Mouse (Mus musculus) MEL (cell line): Measurements from ENCODE around the gene Gm42878. TPM values are rescaled to one million over a fixed set of nuclear protein-coding genes. Genes with fewer than 3 reads are reported as not detected.

Experiments used
- DNase-seq: peaks from one replicate; pipeline ENCODE4 v3.0.0; 2011; ENCODE audit warnings: low read depth, low spot score
- H3K27ac ChIP-seq: 2 replicates; pipeline ENCODE4 v1.5.1; 2012; ENCODE audit warnings: low read depth, mild to moderate bottlenecking, control low read depth, low read length, moderate library complexity; ENCODE audit not compliant: control insufficient read depth
- H3K27me3 ChIP-seq, 2 experiments: fragments of 150-350 bp in 1 of 2; sonication (generic) in 1 of 2; 2 replicates each; pipeline ENCODE4 v1.6.1; 2012; ENCODE audit warnings: low read length in 2 of 2, mild to moderate bottlenecking in 2 of 2, improper control_type of control experiment in 1 of 2, moderate library complexity in 1 of 2; ENCODE audit not compliant: insufficient read depth in 2 of 2, control insufficient read depth in 1 of 2
- H3K36me3 ChIP-seq, 2 experiments: 2 replicates each; pipeline ENCODE4 v1.6.1; 2012 to 2014; ENCODE audit warnings: low read length in 2 of 2, improper control_type of control experiment in 1 of 2, inconsistent platforms in 1 of 2, mild to moderate bottlenecking in 1 of 2; ENCODE audit not compliant: insufficient read depth in 2 of 2, control insufficient read depth in 1 of 2
- H3K4me1 ChIP-seq, 2 experiments: fragments of 150-350 bp in 1 of 2; sonication (generic) in 1 of 2; 2 replicates each; pipeline ENCODE4 v1.6.1; 2012; ENCODE audit warnings: low read length in 2 of 2, improper control_type of control experiment in 1 of 2, mild to moderate bottlenecking in 1 of 2; ENCODE audit not compliant: insufficient read depth in 2 of 2, control insufficient read depth in 1 of 2
- H3K4me3 ChIP-seq, 2 experiments: fragments of 150-350 bp in 1 of 2; sonication (generic) in 1 of 2; 2 replicates each; pipeline ENCODE4 v1.5.1; 2012; ENCODE audit warnings: low read depth in 2 of 2, low read length in 2 of 2, mild to moderate bottlenecking in 2 of 2, moderate library complexity in 2 of 2, control low read depth in 1 of 2, improper control_type of control experiment in 1 of 2; ENCODE audit not compliant: control insufficient read depth in 1 of 2, insufficient read depth in 1 of 2
- H3K79me2 ChIP-seq: 2 replicates; pipeline ENCODE4 v1.6.1; 2012; ENCODE audit warnings: mild to moderate bottlenecking, low read length, moderate library complexity; ENCODE audit not compliant: control insufficient read depth, poor library complexity, insufficient read depth
- H3K9ac ChIP-seq: 2 replicates; pipeline ENCODE4 v1.6.1; 2012; ENCODE audit warnings: low read depth, mild to moderate bottlenecking, control low read depth, low read length, moderate library complexity; ENCODE audit not compliant: control insufficient read depth, poor library complexity, severe bottlenecking
- H3K9me3 ChIP-seq: fragments of 150-350 bp; sonication (generic); replicated peaks from 2 replicates; pipeline ENCODE4 v1.6.1; 2012; ENCODE audit warnings: mild to moderate bottlenecking, low read length, improper control_type of control experiment, moderate library complexity; ENCODE audit not compliant: insufficient read depth
- BHLHE40 ChIP-seq: IDR thresholded peaks from 2 replicates; pipeline ENCODE4 v1.6.1; 2012; ENCODE audit warnings: low read depth, mild to moderate bottlenecking, inconsistent platforms, low read length, improper control_type of control experiment, borderline replicate concordance
- CHD1 ChIP-seq: IDR thresholded peaks from 2 replicates; pipeline ENCODE4 v1.6.1; 2012; ENCODE audit warnings: low read depth, mild to moderate bottlenecking, inconsistent platforms, low read length, improper control_type of control experiment
- CTCF ChIP-seq, 3 experiments: IDR thresholded peaks in 2 of 3; conservative IDR thresholded peaks in 1 of 3; 2 replicates each; pipeline ENCODE4 v1.5.1; 2011 to 2012; ENCODE audit warnings: low read length in 3 of 3, low read depth in 2 of 3, mild to moderate bottlenecking in 2 of 3, improper control_type of control experiment in 1 of 3, inconsistent platforms in 1 of 3, mixed read lengths in 1 of 3, moderate library complexity in 1 of 3; ENCODE audit not compliant: control insufficient read depth in 1 of 3, insufficient read depth in 1 of 3, poor library complexity in 1 of 3, severe bottlenecking in 1 of 3
- ETS1 ChIP-seq: IDR thresholded peaks from 2 replicates; pipeline ENCODE4 v1.6.1; 2012; ENCODE audit warnings: low read depth, mild to moderate bottlenecking, inconsistent platforms, low read length, improper control_type of control experiment, moderate library complexity
- GATA1 ChIP-seq: IDR thresholded peaks from 2 replicates; pipeline ENCODE4 v1.6.1; 2011; ENCODE audit warnings: low read depth, low read length, improper control_type of control experiment
- HCFC1 ChIP-seq: IDR thresholded peaks from 2 replicates; pipeline ENCODE4 v1.6.1; 2012; ENCODE audit warnings: low read depth, mild to moderate bottlenecking, inconsistent platforms, low read length, improper control_type of control experiment, moderate library complexity
- JUND ChIP-seq: IDR thresholded peaks from 2 replicates; pipeline ENCODE4 v1.6.1; 2011; ENCODE audit warnings: low read depth, mild to moderate bottlenecking, improper control_type of control experiment, low read length
- MAX ChIP-seq: IDR thresholded peaks from 2 replicates; pipeline ENCODE4 v1.6.1; 2011; ENCODE audit warnings: low read length, improper control_type of control experiment
- MAZ ChIP-seq: IDR thresholded peaks from 2 replicates; pipeline ENCODE4 v1.6.1; 2012; ENCODE audit warnings: low read depth, mild to moderate bottlenecking, inconsistent platforms, low read length, improper control_type of control experiment
- MXI1 ChIP-seq: IDR thresholded peaks from 2 replicates; pipeline ENCODE4 v1.6.1; 2011; ENCODE audit warnings: mild to moderate bottlenecking, low read depth, low read length, improper control_type of control experiment
- MYB ChIP-seq: IDR thresholded peaks from 2 replicates; pipeline ENCODE4 v1.6.1; 2011; ENCODE audit warnings: mild to moderate bottlenecking, low read depth, low read length, improper control_type of control experiment
- MYC ChIP-seq: IDR thresholded peaks from 2 replicates; pipeline ENCODE4 v1.6.1; 2011; ENCODE audit warnings: low read depth, mild to moderate bottlenecking, low read length, improper control_type of control experiment, moderate library complexity
- NELFE ChIP-seq: IDR thresholded peaks from 2 replicates; pipeline ENCODE4 v1.6.1; 2011; ENCODE audit warnings: low read depth, low read length, improper control_type of control experiment
- NRF1 ChIP-seq: IDR thresholded peaks from 2 replicates; pipeline ENCODE4 v1.6.1; 2014; ENCODE audit warnings: low read depth, mild to moderate bottlenecking, inconsistent platforms, low read length, improper control_type of control experiment, moderate library complexity; ENCODE audit not compliant: poor library complexity, insufficient read depth, severe bottlenecking
- POLR2A ChIP-seq, 2 experiments: IDR thresholded peaks; 2 replicates each; pipeline ENCODE4 v1.6.1; 2011 to 2012; ENCODE audit warnings: low read length in 2 of 2, mild to moderate bottlenecking in 2 of 2, control low read depth in 1 of 2, improper control_type of control experiment in 1 of 2, low read depth in 1 of 2, moderate library complexity in 1 of 2; ENCODE audit not compliant: control insufficient read depth in 1 of 2, insufficient read depth in 1 of 2, poor library complexity in 1 of 2
- POLR2AphosphoS2 ChIP-seq: IDR thresholded peaks from 2 replicates; pipeline ENCODE4 v1.6.1; 2011; ENCODE audit warnings: low read length, improper control_type of control experiment
- POLR2AphosphoS5 ChIP-seq: IDR thresholded peaks from 2 replicates; pipeline ENCODE4 v1.6.1; 2012; ENCODE audit warnings: low read depth, borderline replicate concordance, mild to moderate bottlenecking, inconsistent platforms, low read length, moderate library complexity, mixed read lengths
- RCOR1 ChIP-seq: IDR thresholded peaks from 2 replicates; pipeline ENCODE4 v1.6.1; 2012; ENCODE audit warnings: low read depth, mild to moderate bottlenecking, inconsistent platforms, low read length, improper control_type of control experiment
- SIN3A ChIP-seq: IDR thresholded peaks from 2 replicates; pipeline ENCODE4 v1.6.1; 2012; ENCODE audit warnings: low read length, improper control_type of control experiment, inconsistent platforms
- TAL1 ChIP-seq: IDR thresholded peaks from 2 replicates; pipeline ENCODE4 v1.6.1; 2012; ENCODE audit warnings: mild to moderate bottlenecking, inconsistent platforms, low read length, moderate library complexity, mixed read lengths
- TBP ChIP-seq: IDR thresholded peaks from 2 replicates; pipeline ENCODE4 v1.8.0; 2011; ENCODE audit warnings: low read depth, low read length, improper control_type of control experiment
- TCF12 ChIP-seq: IDR thresholded peaks from 2 replicates; pipeline ENCODE4 v1.6.1; 2014; ENCODE audit warnings: low read depth, mild to moderate bottlenecking, inconsistent platforms, low read length, improper control_type of control experiment, moderate library complexity
- USF1 ChIP-seq: IDR thresholded peaks from 2 replicates; pipeline ENCODE4 v1.6.1; 2014; ENCODE audit warnings: low read depth, mild to moderate bottlenecking, inconsistent platforms, low read length, improper control_type of control experiment, moderate library complexity
- USF2 ChIP-seq, 2 experiments: IDR thresholded peaks; 2 replicates each; pipeline ENCODE4 v1.6.1; 2011 to 2012; ENCODE audit warnings: improper control_type of control experiment in 2 of 2, low read length in 2 of 2, borderline replicate concordance in 1 of 2, inconsistent platforms in 1 of 2, low read depth in 1 of 2, mild to moderate bottlenecking in 1 of 2; ENCODE audit not compliant: insufficient read depth in 1 of 2
- ZKSCAN1 ChIP-seq: IDR thresholded peaks from 2 replicates; pipeline ENCODE4 v1.6.1; 2012; ENCODE audit warnings: low read depth, mild to moderate bottlenecking, inconsistent platforms, low read length, improper control_type of control experiment, moderate library complexity
- ZMIZ1 ChIP-seq: IDR thresholded peaks from 2 replicates; pipeline ENCODE4 v1.6.1; 2012; ENCODE audit warnings: low read depth, mild to moderate bottlenecking, inconsistent platforms, low read length, improper control_type of control experiment, moderate library complexity
- polyA plus RNA-seq, 2 experiments: library from polyadenylated mRNA; stranded (reverse) in 1 of 2; unstranded in 1 of 2; fragments of >175 nt in 1 of 2; fragments of >200 nt in 1 of 2; gene quantifications; 2 replicates each; pipeline versions ENCODE4 v1.2.1 to v1.2.4; 2012; ENCODE audit warnings: low replicate concordance in 2 of 2, low read depth in 1 of 2; ENCODE audit not compliant: insufficient read length in 2 of 2, insufficient read depth in 1 of 2, missing spikeins in 1 of 2
- total RNA-seq: library from RNA; depleted of rRNA; stranded (reverse); fragments of 300-350 nt; gene quantifications from 2 replicates; pipeline ENCODE4 v1.2.3, GENCODE M21; 2012

Gm42878 gene
- total and polyA plus RNA-seq, 3 experiments = not detected

- H3K4me1 ChIP-seq = peaks cover 24 to 45% of the 10 kb centered on the region in 2 experiments
Observed at GRCm38 (mm10) chr5:121593451-121594401, 48.4 kb upstream of the Gm42878 start, which contains the start of gene Aldh2. Aldh2 (minus strand) TSS chr5:121593824.

DNA sequence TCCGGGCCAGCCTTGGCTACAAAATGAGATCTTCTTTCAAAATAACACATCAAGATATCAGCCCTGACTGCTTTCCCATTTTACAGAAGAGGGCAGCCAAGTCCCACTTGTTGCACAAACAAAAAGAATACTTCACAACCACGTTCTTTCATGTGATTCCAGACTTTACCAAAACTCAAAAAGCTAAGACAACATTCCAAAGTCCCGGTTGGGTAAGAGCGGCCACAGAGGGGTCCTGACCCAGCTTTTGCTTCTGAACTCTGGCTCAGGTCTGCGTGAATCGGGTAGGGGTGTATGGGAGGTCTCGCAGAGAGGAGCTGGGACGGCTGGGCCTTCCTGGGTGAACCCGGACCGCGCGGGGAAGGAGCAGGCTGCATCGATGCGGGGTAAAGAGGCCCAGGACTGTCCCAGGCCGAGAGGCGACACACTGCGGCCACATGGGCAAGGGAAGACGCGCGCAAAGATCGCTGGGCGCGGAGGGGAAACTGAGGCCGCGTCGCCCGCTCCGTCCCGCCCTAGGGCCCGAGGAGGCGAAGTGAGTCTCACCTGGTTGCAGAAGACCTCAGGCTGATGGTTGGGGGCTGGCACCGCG is 47.6 kb upstream of the Gm42878 start:
- Histone ChIP-seq H3K36me3 (peaks cover 0 to 37% of the 10 kb centered on the region in 2 experiments; a peak in 2 of 4 replicates), H3K27me3 (no peaks in the 10 kb centered on the region), H3K4me1 (peaks cover 21 to 42% of the 10 kb centered on the region in 2 experiments), H3K79me2 (peaks cover 9% of the 10 kb centered on the region), H3K27ac (peak overlapping the region; percentile 9), H3K9ac (peak overlapping the region; percentile 71), H3K4me3 (peak overlapping the region; percentile 71 to 83), H3K9me3 (no peaks in the 10 kb centered on the region)
- no peak for TF ChIP-seq JUND
- TF ChIP-seq USF1 = 0 out of 2 replicates have a peak, but pooled peaks have one; percentile 9
- no peak for TF ChIP-seq MYB
- no peak for TF ChIP-seq GATA1
- no peak for TF ChIP-seq CTCF (IDR thresholded peaks at IDR 0.05 in 2 of 3, conservative IDR thresholded peaks at IDR 0.05 in 1 of 3; ENCODE audit: control insufficient read depth in 1 of 3, insufficient read depth in 1 of 3, low read depth in 2 of 3, low read length in 3 of 3, poor library complexity in 1 of 3, severe bottlenecking in 1 of 3)
- TF ChIP-seq POLR2AphosphoS5 = no peak
- no peak for DNase-seq

More at GRCm38 (mm10) chr5:121593451-121594401, 48.4 kb upstream of the Gm42878 start, which contains the start of gene Aldh2:
- H3K4me3 ChIP-seq = peak within 1 kb of the TSS; percentile 71 to 83
- no peaks in the 10 kb centered on the region for H3K27me3 ChIP-seq
- H3K9me3 ChIP-seq = no peaks in the 10 kb centered on the region
- DNase-seq = peak; percentile 92
- H3K79me2 ChIP-seq = peaks cover 9% of the 10 kb centered on the region
- peak within 1 kb of the TSS; percentile 71 for H3K9ac ChIP-seq
- H3K27ac ChIP-seq = peak within 1 kb of the TSS; percentile 59
- H3K36me3 ChIP-seq = peaks cover 0 to 38% of the 10 kb centered on the region in 2 experiments; a peak in 2 of 4 replicates
- TF ChIP-seq SIN3A = peak; percentile 69
- TF ChIP-seq USF2 (IDR thresholded peaks at IDR 0.05; ENCODE audit: borderline replicate concordance in 1 of 2, insufficient read depth in 1 of 2, low read depth in 1 of 2, low read length in 2 of 2) = peak; percentile 61 to 89
- TF ChIP-seq POLR2A (IDR thresholded peaks at IDR 0.05; ENCODE audit: control insufficient read depth in 1 of 2, insufficient read depth in 1 of 2, low read depth in 1 of 2, low read length in 2 of 2, poor library complexity in 1 of 2) = peak; percentile 47 to 54
- TF ChIP-seq ZKSCAN1 = no peak
- no peak for TF ChIP-seq BHLHE40
- TF ChIP-seq MYC = peak; percentile 17; the same call in 1 of the 2 replicates
- peak; percentile 51; the same call in 1 of the 2 replicates for TF ChIP-seq POLR2AphosphoS2
- TF ChIP-seq TCF12 = peak; percentile 47
- TF ChIP-seq USF1 = peak; percentile 97
- TF ChIP-seq TBP = 0 out of 2 replicates have a peak, but pooled peaks have one; percentile 59
- TF ChIP-seq MAZ = 0 out of 2 replicates have a peak, but pooled peaks have one; percentile 57
- TF ChIP-seq MYB = no peak
- TF ChIP-seq MAX = peak; percentile 91
- TF ChIP-seq POLR2AphosphoS5 = 0 out of 2 replicates have a peak, but pooled peaks have one; percentile 37
- no peak for TF ChIP-seq RCOR1
- TF ChIP-seq CHD1 = 0 out of 2 replicates have a peak, but pooled peaks have one; percentile 23
- TF ChIP-seq HCFC1 = peak; percentile 74
- 0 out of 2 replicates have a peak, but pooled peaks have one; percentile 13 for TF ChIP-seq NRF1
- TF ChIP-seq NELFE = peak; percentile 65
- TF ChIP-seq ZMIZ1 = peak; percentile 87
- peak; percentile 56 for TF ChIP-seq MXI1
- TF ChIP-seq ETS1 = 0 out of 2 replicates have a peak, but pooled peaks have one; percentile 23
- TF ChIP-seq TAL1 = no peak
